Mouse (Mus musculus) left cerebral cortex, postnatal 14 days (tissue): Measurements from ENCODE around the gene Dmbx1. TPM values are rescaled to one million over a fixed set of nuclear protein-coding genes. Genes with fewer than 3 reads are reported as not detected.

Experiments
- DNase-seq, 2 experiments: peaks; one replicate each; pipeline ENCODE4 v3.0.0; 2021 to 2022; ENCODE audit warnings: low spot score in 2 of 2, mixed read lengths in 1 of 2
- intact Hi-C: fragments of 180-260 bp; cut with DNase I; formaldehyde crosslinking; loops from one replicate; pipeline ENCODE4 v1.15.1; 2025
- total RNA-seq, 2 experiments: library from RNA; stranded (reverse); gene quantifications; 2 replicates each; pipeline ENCODE4 v1.2.3; 2021

The Dmbx1 gene
- total RNA-seq, 2 experiments from 2014 or later: 0.18 TPM; not detected in 1

DNA sequence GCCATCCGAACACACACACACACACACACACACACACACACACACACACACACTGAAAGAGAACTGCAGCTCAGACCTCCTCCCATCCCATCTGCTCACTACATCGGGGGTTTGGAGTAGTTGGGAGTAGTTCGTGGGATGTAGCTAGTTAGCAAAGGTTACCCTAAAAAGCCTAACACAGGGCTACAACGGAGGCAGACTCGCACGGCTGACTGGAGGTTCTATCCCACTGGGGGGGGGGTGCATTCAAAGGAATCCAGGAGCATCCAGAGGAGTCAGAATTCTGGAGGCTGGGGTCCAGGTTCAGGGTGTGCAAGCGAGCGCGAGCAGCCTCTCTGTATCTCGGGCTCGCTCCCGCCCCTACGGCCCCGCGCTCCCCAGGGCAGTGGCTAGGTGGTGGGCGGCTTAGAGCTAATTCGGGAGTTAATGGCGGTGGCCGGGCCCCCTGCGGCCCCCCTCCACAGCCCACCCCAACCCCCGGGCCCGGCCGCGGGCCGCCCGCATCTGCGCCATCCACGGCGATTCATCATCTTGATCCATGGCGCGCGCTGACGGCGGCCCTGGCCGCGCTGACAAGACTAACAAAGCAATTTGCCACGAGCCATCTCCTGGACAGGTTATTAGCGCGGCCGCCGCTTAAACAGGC, 4.1 kb upstream of the Dmbx1 start:
- intact Hi-C loops: no loop called here
- no peak for DNase-seq

- no peak for DNase-seq
- intact Hi-C loops: no loop called here
Observed at GRCm38 (mm10) chr4:115941242-115941820, 1.6 kb upstream of the Dmbx1 start.

- no peak for DNase-seq
- intact Hi-C loops: no loop called here
Observed at GRCm38 (mm10) chr4:115940681-115941080, 955 bp upstream of the Dmbx1 start.

- intact Hi-C loops: loop anchor here (5.0 to 10.0 kb wide), 2 partner anchors 881 to 1024 kb away; partner anchors contain the start of gene Tal1
- peak in 1 of 2 experiments; percentile 10 for DNase-seq
Observed at GRCm38 (mm10) chr4:115938276-115939160, 1.2 kb downstream of the Dmbx1 start.

GRCm38 (mm10) chr4:115937061-115937976, 2.4 kb downstream of the Dmbx1 start:
- DNase-seq: no peak
- intact Hi-C loops: loop anchor here (5.0 to 10.0 kb wide), 2 partner anchors 880 to 1023 kb away; partner anchors contain the start of gene Tal1

DNA sequence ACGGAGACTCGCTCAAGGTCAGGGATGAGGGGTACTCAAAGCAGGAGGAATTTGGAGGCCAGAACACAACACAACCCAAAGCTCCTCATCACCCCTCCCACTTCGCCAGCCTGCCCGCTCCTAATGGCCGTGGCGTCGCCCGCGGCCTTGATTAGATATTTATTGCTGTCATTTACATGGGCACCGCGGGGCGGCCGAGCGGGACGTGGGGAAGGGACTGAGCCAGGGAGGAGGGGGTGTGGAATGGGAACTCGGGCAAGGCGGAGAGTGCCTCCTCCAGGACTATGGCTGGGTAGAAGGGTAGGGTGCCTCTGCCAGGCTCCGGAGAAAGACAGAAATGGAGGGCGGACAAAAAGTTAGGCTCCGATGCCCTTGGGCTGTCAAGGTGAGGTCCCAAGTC, 3.1 kb downstream of the Dmbx1 start:
- intact Hi-C loops: loop anchor here (5.0 to 10.0 kb wide), 2 partner anchors 879 to 1022 kb away; partner anchors contain the start of gene Tal1

GRCm38 (mm10) chr4:115935835-115936581, 3.7 kb downstream of the Dmbx1 start:
- intact Hi-C loops: loop anchor here (5.0 to 10.0 kb wide), 2 partner anchors 879 to 1021 kb away; partner anchors contain the start of gene Tal1
- no peak for DNase-seq

More for the DNA sequence above, 3.1 kb downstream of the Dmbx1 start:
- DNase-seq: no peak

DNA sequence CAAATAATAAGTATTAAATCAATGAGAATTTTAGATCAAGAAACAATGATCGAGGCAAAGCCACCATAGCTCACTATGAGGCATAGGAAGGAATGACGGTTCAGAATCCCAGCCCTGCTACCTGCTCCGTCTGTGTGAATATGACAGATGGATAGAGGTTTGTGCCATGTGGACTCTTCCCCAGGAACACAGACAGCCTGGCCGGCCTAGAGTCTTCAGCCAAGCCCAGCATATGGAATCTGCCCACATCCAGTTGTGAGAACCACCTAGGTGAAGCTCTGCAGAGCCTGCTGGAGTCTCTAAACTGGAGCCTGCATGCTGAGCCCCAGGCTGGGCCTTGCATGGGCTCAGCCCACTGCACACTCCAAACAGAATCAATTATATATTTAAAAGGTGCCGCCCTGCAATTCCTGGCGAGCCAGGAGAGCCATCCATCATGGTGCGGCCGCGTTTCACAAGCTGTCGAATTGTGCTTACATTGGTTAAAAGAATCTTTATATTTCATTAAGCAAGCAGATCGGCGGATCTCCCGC, 8.1 kb downstream of the Dmbx1 start:
- intact Hi-C loops: loop anchor here (10.0 kb wide), 1 partner anchor 1017 kb away; no protein-coding TSS in a partner anchor
- DNase-seq: no peak

DNA sequence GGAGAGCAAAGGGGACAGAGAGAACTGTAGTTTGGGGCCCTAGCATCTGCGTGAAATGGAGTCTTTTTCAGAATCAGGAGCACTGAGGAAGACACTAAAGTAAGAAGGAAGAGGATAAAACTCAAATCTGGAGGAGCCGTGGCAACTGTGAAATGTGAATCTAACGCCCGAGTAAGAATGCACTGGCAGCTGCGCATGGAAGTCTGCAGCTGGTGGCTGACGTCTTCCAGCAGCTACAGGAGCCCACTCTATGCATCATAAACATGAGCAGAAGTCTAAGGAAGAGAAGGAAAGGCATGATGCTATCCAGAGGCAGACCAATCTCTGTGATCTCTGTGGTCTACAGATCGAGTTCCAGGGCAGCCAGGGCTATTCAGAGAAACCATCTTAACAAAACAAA, 12.1 kb downstream of the Dmbx1 start:
- intact Hi-C loops: no loop called here
- no peak for DNase-seq

GRCm38 (mm10) chr4:115923262-115923880, 16.4 kb downstream of the Dmbx1 start:
- no peak for DNase-seq
- intact Hi-C loops: no loop called here

DNA sequence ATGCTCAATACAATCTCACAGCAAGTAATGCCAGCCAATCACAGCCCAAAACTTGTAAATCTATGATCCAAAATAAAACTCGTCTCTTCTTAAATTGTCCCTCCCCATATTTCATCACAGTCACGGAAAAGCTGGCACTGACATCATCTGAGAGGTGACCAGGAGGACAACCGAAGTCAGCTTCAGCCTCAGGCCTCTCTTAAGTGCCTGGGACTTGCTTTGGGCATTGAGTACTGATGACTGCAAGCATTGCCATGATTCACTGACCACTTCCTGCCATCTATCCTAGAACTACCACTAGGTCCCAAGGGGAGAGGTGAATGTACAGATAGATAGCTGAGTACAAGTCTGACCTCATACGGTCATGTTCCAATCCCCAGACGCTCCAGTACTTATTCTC, 17.0 kb downstream of the Dmbx1 start:
- intact Hi-C loops: no loop called here
- DNase-seq: no peak

- DNase-seq: no peak
- intact Hi-C loops: no loop called here
Observed at GRCm38 (mm10) chr4:115919911-115920310, 19.8 kb downstream of the Dmbx1 start.

DNA sequence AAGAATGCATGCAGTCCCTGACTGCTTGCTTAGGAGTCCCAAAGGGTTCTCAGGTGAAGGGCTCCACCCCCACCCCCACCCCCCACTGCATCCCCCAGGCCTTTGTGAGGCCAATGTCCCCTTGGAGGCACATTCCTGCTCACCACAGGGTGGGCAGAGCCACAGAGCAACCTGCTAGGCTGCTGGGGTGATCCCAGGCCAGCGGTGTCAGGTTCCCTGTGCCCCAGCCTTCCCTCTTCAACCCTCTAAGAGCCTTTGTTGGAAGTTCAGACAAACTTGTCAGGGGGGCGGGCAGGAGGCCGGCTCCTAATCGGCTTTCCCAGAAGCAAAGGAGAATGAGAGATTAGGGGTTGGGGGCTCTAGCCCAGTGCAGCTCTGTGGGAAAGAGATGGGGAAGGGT, 28.1 kb downstream of the Dmbx1 start:
- intact Hi-C loops: no loop called here
- DNase-seq: no peak

- peak in 1 of 2 experiments; percentile 25 for DNase-seq
- intact Hi-C loops: no loop called here
Observed at GRCm38 (mm10) chr4:115908641-115909040, 31.1 kb downstream of the Dmbx1 start.

- intact Hi-C loops: no loop called here
- DNase-seq: no peak
Observed at GRCm38 (mm10) chr4:115907994-115908393, 31.7 kb downstream of the Dmbx1 start.

DNA sequence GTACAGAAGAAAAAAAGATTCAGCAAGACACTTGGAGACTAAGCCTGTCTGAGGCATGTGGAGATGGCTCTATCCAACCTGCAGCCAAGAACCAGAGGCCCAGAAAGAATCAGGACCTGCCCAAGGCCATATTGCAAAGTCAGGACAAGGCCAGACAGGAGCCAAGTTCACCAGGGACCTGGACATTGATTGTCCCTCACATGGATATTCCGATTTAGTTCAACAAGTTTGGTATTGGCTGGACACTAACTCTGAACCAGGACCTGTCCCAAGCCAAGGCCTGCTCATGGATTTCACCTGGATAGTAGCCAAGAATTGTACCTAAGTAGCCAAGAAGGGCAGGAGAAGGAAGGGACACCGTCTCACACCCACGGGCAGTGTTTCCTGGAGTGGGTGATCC, 32.9 kb downstream of the Dmbx1 start:
- intact Hi-C loops: no loop called here

GRCm38 (mm10) chr4:115905701-115906100, 34.0 kb downstream of the Dmbx1 start:
- intact Hi-C loops: no loop called here
- DNase-seq: no peak

More for the DNA sequence above, 32.9 kb downstream of the Dmbx1 start:
- DNase-seq: no peak

DNA sequence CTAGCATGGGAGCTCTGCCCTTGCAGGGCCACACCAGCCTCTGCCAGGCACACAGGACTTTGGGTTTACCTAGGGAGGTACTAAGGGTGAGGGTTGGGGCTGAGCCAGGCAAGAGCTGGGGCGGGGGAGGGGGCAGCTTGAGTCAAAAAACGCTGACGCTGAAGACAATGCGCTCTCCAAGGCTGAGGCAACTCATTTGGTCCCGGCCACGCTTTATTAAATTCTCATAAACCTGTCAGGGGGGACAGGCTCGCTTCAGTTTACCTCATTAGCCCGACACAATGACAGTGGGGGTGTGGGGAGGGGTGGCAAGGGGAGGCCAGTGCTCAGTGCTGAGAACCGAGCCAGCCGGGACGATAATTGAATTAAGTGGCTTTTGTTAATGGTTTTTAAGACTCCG, 35.4 kb downstream of the Dmbx1 start:
- no peak for DNase-seq
- intact Hi-C loops: no loop called here
